Mouse (Mus musculus) kidney, embryonic 16.5 days (tissue): ENCODE measurements around the gene Kctd7. TPM values are rescaled to one million over a fixed set of nuclear protein-coding genes. Genes with fewer than 3 reads are reported as not detected.
A peak's percentile ranks its signal among the peaks of the same experiment; 100 is the strongest.

Experiments used
- ATAC-seq: fragments of 200-750 bp; cut with Nextera tagmentation; 2 replicates; pipeline ENCODE4 v1.8.0; 2017; ENCODE audit warnings: moderate TSS enrichment; ENCODE audit not compliant: low FRiP score, low TSS enrichment
- H3K27ac ChIP-seq: fragments of 300-500 bp; sonication (generic); 2 replicates; pipeline ENCODE4 v1.5.1; 2014; ENCODE audit warnings: low read length
- H3K27me3 ChIP-seq: fragments of 300-500 bp; sonication (generic); 2 replicates; pipeline ENCODE4 v1.6.1; 2014; ENCODE audit warnings: low read length, control low read depth, mixed read lengths; ENCODE audit not compliant: insufficient read depth
- H3K36me3 ChIP-seq: fragments of 300-500 bp; sonication (generic); 2 replicates; pipeline ENCODE4 v1.6.1; 2014; ENCODE audit warnings: low read length, control low read depth, mixed read lengths; ENCODE audit not compliant: insufficient read depth
- H3K4me1 ChIP-seq: fragments of 300-500 bp; sonication (generic); 2 replicates; pipeline ENCODE4 v1.6.1; 2014; ENCODE audit warnings: low read length, control low read depth, mixed read lengths; ENCODE audit not compliant: insufficient read depth
- H3K4me2 ChIP-seq: fragments of 300-500 bp; sonication (generic); replicated peaks from 2 replicates; pipeline ENCODE4 v1.6.1; 2014; ENCODE audit warnings: low read depth, low read length
- H3K4me3 ChIP-seq: fragments of 300-500 bp; sonication (generic); 2 replicates; pipeline ENCODE4 v1.5.1; 2014; ENCODE audit warnings: mild to moderate bottlenecking, low read length
- H3K9ac ChIP-seq: fragments of 300-500 bp; sonication (generic); replicated peaks from 2 replicates; pipeline ENCODE4 v1.6.1; 2014; ENCODE audit warnings: low read length
- H3K9me3 ChIP-seq: fragments of 300-500 bp; sonication (generic); 2 replicates; pipeline ENCODE4 v1.6.1; 2016; ENCODE audit warnings: low read length, control low read depth
- WGBS: fragments of 180-500 bp; shearing (Covaris S2); extraction: QIAGEN DNeasy Blood & Tissue Kit; methylation state at CpG from one replicate; pipeline ENCODE4 v1.1.7; 2014; 5-methylcytosine and 5-hydroxymethylcytosine counted together
- polyA plus RNA-seq: library from polyadenylated mRNA; unstranded; fragments of >200 nt; fragmentation: Nextera tagmentation; extraction: Ambion mirVana; gene quantifications from 2 replicates; pipeline ENCODE4 v1.2.1, GENCODE M21; 2015

The Kctd7 gene
- polyA plus RNA-seq, result 5.9 and 6.3 TPM in 2 replicates

DNA sequence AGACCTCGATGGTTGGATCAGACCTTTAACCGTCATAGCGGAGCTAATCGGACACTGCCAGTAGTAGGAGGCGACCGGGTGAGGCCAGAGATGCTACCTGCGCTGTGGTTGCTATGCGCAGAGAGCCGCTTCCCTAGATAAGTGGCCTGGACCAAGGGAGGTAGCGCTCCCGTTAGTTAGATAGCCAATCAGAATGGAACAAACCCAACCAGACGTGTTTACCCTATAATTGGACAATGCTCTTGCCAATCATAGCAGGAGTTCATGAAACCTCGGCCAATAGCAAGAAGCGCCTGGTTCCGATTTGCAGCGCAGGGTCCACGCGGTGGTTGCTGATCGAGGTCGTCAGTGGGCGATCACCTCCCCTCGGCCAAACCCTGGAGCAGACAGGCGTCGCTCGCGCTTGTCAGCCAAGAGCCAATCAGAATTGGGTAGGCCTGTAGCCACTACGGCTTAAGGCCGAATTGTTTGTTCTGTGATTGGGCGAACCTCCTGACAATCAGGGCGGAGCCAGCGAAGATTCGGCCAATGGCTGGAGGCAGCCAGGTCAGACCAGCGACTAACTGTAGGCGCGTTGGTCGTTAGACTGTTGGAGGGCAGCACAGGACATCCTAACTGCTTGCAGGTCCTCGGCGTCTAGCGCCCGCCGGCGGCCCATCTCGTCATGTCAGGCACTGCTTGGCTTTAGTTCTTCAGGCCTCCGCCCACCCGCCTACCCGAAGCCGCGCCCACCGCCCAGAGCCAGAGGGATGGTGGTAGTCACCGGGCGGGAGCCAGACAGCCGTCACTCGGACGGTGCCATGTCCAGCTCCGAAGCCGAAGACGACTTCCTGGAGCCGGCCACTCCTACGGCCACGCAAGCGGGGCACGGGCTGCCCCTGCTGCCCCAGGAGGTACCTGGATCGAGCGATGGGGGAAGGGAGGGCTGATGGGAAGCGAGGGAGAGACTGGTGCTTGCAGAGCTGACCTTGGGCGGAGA is at the start of gene Kctd7:
TSS of gene Kctd7 (plus strand) at position 528 of the 979 bp plus-strand sequence.
- Histone ChIP-seq H3K9ac (peak within 1 kb of the TSS; percentile 73), H3K4me2 (peak within 1 kb of the TSS; percentile 79), H3K27ac (peak within 1 kb of the TSS; percentile 45), H3K9me3 (no peaks in the 10 kb centered on the region), H3K4me1 (peaks cover 14% of the 10 kb centered on the region), H3K4me3 (peak within 1 kb of the TSS; percentile 60), H3K27me3 (no peaks in the 10 kb centered on the region), H3K36me3 (no peaks in the 10 kb centered on the region)
- under 1% methylated on average over 66 of the region's 66 CpGs for WGBS
- peak; percentile 98 for ATAC-seq

DNA sequence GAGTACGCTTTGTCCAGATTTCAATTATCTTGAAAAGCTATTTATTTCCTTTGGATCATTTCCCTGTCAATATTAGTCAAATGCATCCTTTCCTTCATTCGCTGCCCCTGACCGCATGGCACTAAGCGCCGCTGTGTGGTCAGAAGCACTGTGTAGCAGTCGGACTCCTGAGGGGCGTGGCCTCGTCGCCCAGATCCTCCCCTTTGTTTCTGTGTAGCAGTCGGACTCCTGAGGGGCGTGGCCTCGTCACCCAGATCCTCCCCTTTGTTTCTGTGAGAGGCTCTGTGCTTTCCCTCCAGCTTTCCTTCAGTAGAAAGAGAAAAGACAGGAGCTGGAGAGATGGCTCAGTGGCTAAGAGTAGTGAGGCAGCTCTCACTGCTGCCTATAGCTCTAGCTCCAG is 47.9 kb upstream of the Kctd7 start:
- 0 out of 2 replicates have a peak, but pooled peaks have one; percentile 54 for ATAC-seq
- no peaks in the 10 kb centered on the region; the same call in 1 of the 2 replicates for H3K36me3 ChIP-seq
- WGBS, result 66% methylated on average over 12 of the region's 12 CpGs

DNA sequence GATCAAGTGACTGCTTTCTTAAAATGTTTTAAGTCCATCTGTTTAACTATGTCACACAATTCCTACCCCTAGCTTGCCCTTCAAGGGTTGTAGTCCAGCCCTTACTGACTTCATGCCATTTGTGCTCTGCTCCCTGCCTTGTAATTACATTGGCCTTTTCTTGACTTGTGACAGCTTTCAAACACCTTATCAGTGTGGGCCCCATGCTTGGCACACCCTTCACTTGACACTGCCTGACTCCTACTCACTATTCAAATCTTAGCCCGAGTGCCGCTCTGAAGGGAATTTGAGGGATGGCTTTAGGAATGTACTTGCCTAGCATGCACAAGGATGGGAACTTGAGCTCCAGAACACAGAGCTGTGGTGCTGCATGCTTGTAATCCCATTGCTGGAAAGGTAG is 46.8 kb upstream of the Kctd7 start:
- Histone ChIP-seq H3K9me3 (no peaks in the 10 kb centered on the region), H3K27me3 (no peaks in the 10 kb centered on the region), H3K36me3 (peaks cover 5% of the 10 kb centered on the region; the same call in 1 of the 2 replicates), H3K9ac (no peak overlapping the region), H3K4me1 (no peaks in the 10 kb centered on the region), H3K27ac (no peak overlapping the region), H3K4me3 (no peak overlapping the region), H3K4me2 (no peak overlapping the region)
- WGBS, result 54% methylated on average over 2 of the region's 2 CpGs
- ATAC-seq, result no peak

More for the DNA sequence above, 47.9 kb upstream of the Kctd7 start:
- no peaks in the 10 kb centered on the region for H3K27me3 ChIP-seq
- no peak overlapping the region for H3K4me3 ChIP-seq
- H3K27ac ChIP-seq, result no peak overlapping the region
- no peak overlapping the region for H3K9ac ChIP-seq
- H3K4me1 ChIP-seq, result no peaks in the 10 kb centered on the region
- H3K4me2 ChIP-seq, result no peak overlapping the region
- H3K9me3 ChIP-seq, result no peaks in the 10 kb centered on the region

DNA sequence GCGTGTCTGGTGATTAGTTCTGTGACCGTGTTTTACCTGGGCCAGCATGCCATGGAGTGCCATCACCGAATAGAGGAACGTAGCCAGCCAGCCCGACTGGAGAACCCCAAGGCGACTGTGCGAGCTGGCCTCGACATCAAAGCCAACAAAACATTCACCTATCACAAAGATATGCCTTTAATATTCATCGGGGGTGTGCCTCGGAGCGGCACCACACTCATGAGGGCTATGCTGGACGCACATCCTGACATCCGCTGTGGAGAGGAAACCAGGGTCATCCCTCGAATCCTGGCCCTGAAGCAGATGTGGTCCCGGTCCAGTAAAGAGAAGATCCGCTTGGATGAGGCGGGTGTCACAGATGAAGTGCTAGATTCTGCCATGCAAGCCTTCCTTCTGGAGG is 42.9 kb upstream of the Kctd7 start:
- no peak overlapping the region for H3K9ac ChIP-seq
- no peak overlapping the region for H3K27ac ChIP-seq
- H3K4me1 ChIP-seq, result no peaks in the 10 kb centered on the region
- no peak for ATAC-seq
- WGBS, result 95% methylated on average over 17 of the region's 17 CpGs
- H3K27me3 ChIP-seq, result no peaks in the 10 kb centered on the region
- H3K4me2 ChIP-seq, result no peak overlapping the region
- no peaks in the 10 kb centered on the region for H3K9me3 ChIP-seq
- H3K4me3 ChIP-seq, result no peak overlapping the region
- H3K36me3 ChIP-seq, result peaks cover 16% of the 10 kb centered on the region

DNA sequence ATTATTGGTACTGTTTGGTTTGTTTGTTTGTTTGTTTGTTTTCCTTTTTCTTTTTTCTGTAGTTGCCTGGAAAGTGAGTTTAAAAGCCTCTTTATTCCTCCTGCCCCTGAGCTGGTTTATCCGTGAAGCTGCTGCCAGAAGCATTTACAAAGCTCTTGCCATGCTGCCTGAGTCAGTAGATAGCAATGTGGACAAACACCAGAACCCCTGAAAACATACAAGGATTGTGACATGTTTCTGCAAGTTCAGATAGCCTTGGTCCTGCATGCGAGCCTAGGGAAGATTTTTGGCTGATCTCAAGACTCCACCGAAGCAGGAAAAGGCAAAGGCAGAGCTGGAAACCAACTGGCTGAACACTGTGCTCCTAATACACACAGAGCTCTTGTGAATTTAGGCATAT is 35.3 kb upstream of the Kctd7 start:
- no peak overlapping the region for H3K4me2 ChIP-seq
- H3K36me3 ChIP-seq, result peaks cover 7% of the 10 kb centered on the region
- H3K27ac ChIP-seq, result no peak overlapping the region
- no peak overlapping the region for H3K4me3 ChIP-seq
- no peaks in the 10 kb centered on the region for H3K4me1 ChIP-seq
- H3K27me3 ChIP-seq, result no peaks in the 10 kb centered on the region
- no peak overlapping the region for H3K9ac ChIP-seq
- WGBS, result 90% methylated on average over 3 of the region's 3 CpGs
- no peaks in the 10 kb centered on the region for H3K9me3 ChIP-seq
- ATAC-seq, result no peak

DNA sequence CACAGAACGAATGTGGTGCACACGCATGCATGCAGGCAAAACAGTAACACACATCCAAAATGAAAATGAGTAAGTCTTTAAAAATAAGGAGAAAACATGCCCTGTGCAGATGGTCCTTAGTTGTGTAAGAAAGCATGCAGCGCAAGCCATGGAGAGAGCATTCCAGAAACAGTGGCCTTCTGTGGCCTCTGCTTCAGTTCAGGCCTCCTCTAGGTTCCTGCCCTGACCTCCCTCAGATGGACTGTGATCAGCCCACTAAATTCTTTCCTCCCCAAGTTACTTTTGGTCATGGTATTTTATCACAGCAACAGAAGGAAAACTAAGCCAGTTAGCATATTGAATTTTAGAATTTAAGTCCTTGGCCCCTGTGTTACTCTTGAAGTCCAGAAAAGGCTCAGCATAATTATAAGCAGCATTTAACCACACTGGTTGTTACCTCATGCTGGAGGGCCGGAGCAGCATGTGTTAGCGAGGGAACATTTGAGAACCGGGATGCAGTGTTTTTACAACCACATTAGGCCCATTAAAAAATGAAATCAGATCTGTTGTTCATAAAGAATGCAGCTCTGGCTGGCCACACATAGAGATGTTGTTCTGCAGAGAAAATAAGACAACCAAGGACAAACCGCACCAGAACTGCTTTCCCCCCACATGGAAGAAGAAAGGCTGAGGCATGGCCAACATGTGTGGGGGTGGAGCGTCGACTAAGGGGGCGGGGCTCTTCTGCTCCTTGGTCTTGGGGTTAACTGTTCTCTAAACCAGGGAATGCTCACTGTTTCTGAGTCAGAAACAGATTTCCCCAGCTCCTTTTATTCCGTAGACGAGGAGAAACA is 33.8 kb upstream of the Kctd7 start:
- no peaks in the 10 kb centered on the region for H3K4me1 ChIP-seq
- 73% methylated on average over 12 of the region's 12 CpGs for WGBS
- no peak overlapping the region for H3K4me3 ChIP-seq
- peaks cover 5% of the 10 kb centered on the region for H3K36me3 ChIP-seq
- H3K4me2 ChIP-seq, result no peak overlapping the region
- no peak overlapping the region for H3K9ac ChIP-seq
- ATAC-seq, result no peak
- H3K27me3 ChIP-seq, result no peaks in the 10 kb centered on the region
- no peaks in the 10 kb centered on the region for H3K9me3 ChIP-seq
- H3K27ac ChIP-seq, result 0 out of 2 replicates have a peak overlapping the region, but pooled peaks have one; percentile 44

DNA sequence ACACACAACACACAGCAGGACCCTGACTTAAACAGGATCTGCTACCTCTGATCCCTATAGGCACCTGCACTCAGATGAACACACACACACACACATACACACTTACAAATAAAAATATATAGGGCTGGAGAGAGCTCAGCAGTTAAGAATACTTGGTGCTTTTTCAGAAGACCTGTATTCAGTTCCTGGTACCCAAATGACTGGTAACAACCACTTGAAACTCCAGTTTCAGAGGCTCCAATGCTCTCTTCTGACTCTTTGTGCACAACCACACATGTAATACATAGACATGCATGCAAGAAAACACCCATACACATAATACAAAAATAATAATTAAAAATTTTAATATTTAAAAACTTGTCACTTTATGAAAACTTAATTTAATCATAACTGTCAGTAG is 32.0 kb upstream of the Kctd7 start:
- H3K4me1 ChIP-seq, result no peaks in the 10 kb centered on the region
- no peak overlapping the region for H3K27ac ChIP-seq
- no peaks in the 10 kb centered on the region for H3K9me3 ChIP-seq
- no peak for ATAC-seq
- no peak overlapping the region for H3K4me2 ChIP-seq
- H3K36me3 ChIP-seq, result peaks cover 5% of the 10 kb centered on the region
- no peak overlapping the region for H3K4me3 ChIP-seq
- H3K27me3 ChIP-seq, result no peaks in the 10 kb centered on the region
- H3K9ac ChIP-seq, result no peak overlapping the region

DNA sequence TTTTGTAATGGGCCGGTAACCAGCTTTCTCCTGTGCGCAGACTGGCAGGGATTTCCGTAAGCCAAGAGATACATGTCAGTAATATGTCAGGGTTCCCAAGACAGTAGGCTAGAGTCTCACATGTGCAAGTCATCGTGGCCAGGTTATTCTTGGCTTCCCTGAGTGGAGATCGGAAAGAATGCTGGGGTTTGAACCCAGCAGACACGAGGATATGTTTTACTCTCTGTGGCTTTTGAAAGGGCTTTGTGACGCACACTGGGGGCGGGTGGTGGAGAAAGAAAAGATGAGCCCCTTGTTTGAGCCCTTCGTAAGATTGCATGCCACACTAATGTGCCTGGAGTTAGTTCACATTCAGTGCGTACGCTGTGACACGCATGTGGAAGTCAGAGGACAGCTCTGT is 28.5 kb upstream of the Kctd7 start:
- H3K4me1 ChIP-seq, result peaks cover 13% of the 10 kb centered on the region
- H3K9me3 ChIP-seq, result no peaks in the 10 kb centered on the region
- no peak overlapping the region for H3K4me3 ChIP-seq
- no peak overlapping the region for H3K4me2 ChIP-seq
- ATAC-seq, result no peak
- H3K9ac ChIP-seq, result no peak overlapping the region
- H3K36me3 ChIP-seq, result peaks cover 5% of the 10 kb centered on the region
- WGBS, result 91% methylated on average over 12 of the region's 12 CpGs
- no peak overlapping the region for H3K27ac ChIP-seq
- no peaks in the 10 kb centered on the region for H3K27me3 ChIP-seq

DNA sequence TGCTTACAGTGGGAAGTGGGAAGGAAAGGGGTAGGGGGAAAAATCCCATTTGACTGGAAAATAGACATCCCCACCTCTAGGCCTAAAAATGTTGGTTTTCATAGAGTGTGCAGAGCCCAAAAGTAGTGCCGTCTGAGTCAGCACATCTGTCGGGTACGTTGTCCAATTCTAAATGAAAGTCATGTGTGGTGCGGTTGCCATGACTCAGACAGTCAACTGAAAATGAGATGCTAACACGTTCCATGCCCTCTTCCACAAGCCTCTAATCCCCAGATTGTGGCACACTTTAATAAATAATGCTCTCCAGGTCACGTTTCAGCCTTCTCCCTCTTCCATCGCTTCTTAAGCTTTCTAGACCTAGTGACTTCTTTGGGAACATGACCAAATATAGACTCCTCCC is 27.8 kb upstream of the Kctd7 start:
- peaks cover 13% of the 10 kb centered on the region for H3K4me1 ChIP-seq

More for the DNA sequence above, 27.8 kb upstream of the Kctd7 start:
- Histone ChIP-seq H3K4me2 (no peak overlapping the region), H3K9ac (no peak overlapping the region), H3K36me3 (peaks cover 5% of the 10 kb centered on the region), H3K27ac (no peak overlapping the region), H3K27me3 (no peaks in the 10 kb centered on the region), H3K9me3 (no peaks in the 10 kb centered on the region), H3K4me3 (no peak overlapping the region)
- WGBS, result 84% methylated on average over 7 of the region's 7 CpGs
- no peak for ATAC-seq
